Mouse (Mus musculus) forebrain, embryonic 11.5 days (tissue): ENCODE results near the gene Tcf20. TPM values are rescaled to one million over a fixed set of nuclear protein-coding genes. Genes with fewer than 3 reads are reported as not detected.
A peak's percentile ranks its signal among the peaks of the same experiment; 100 is the strongest.

Experiments
- ATAC-seq: fragments of 200-750 bp; cut with Nextera tagmentation; replicated peaks from 2 replicates; pipeline ENCODE4 v1.8.0; 2017; ENCODE audit warnings: moderate TSS enrichment; ENCODE audit not compliant: low FRiP score
- DNase-seq: peaks from one replicate; pipeline ENCODE4 v3.0.0-alpha.2; 2017; ENCODE audit warnings: low spot score
- H3K27ac ChIP-seq: fragments of 300-500 bp; sonication (generic); 2 replicates; pipeline ENCODE4 v1.5.1; 2014; ENCODE audit warnings: low read depth, low read length
- H3K27me3 ChIP-seq: fragments of 300-500 bp; sonication (generic); 2 replicates; pipeline ENCODE4 v1.6.1; 2014; ENCODE audit warnings: mild to moderate bottlenecking, low read length, mixed read lengths; ENCODE audit not compliant: control insufficient read depth, insufficient read depth
- H3K36me3 ChIP-seq: fragments of 300-500 bp; sonication (generic); 2 replicates; pipeline ENCODE4 v1.6.1; 2014; ENCODE audit warnings: mild to moderate bottlenecking, low read length, moderate library complexity, mixed read lengths; ENCODE audit not compliant: control insufficient read depth, insufficient read depth
- H3K4me1 ChIP-seq: fragments of 300-500 bp; sonication (generic); replicated peaks from 2 replicates; pipeline ENCODE4 v1.6.1; 2014; ENCODE audit warnings: low read length, mixed read lengths; ENCODE audit not compliant: control insufficient read depth, insufficient read depth
- H3K4me2 ChIP-seq: fragments of 300-500 bp; sonication (generic); 2 replicates; pipeline ENCODE4 v1.6.1; 2014; ENCODE audit warnings: low read depth, mild to moderate bottlenecking, low read length, moderate library complexity, mixed read lengths; ENCODE audit not compliant: severe bottlenecking
- H3K4me3 ChIP-seq: fragments of 300-500 bp; sonication (generic); 2 replicates; pipeline ENCODE4 v1.5.1; 2014; ENCODE audit warnings: low read depth, low read length
- H3K9ac ChIP-seq: fragments of 300-500 bp; sonication (generic); 2 replicates; pipeline ENCODE4 v1.6.1; 2014; ENCODE audit warnings: low read length
- H3K9me3 ChIP-seq: fragments of 300-500 bp; sonication (generic); 2 replicates; pipeline ENCODE4 v1.6.1; 2016; ENCODE audit warnings: low read length, mixed read lengths; ENCODE audit not compliant: control insufficient read depth
- WGBS: fragments of 180-500 bp; shearing (Covaris S2); extraction: QIAGEN DNeasy Blood & Tissue Kit; methylation state at CpG from one replicate; pipeline ENCODE4 v1.1.7; 2014; 5-methylcytosine and 5-hydroxymethylcytosine counted together
- polyA plus RNA-seq: library from polyadenylated mRNA; unstranded; fragments of >200 nt; fragmentation: Nextera tagmentation; extraction: Ambion mirVana; gene quantifications from 2 replicates; pipeline ENCODE4 v1.2.1, GENCODE M21; 2014

Tcf20 gene
- polyA plus RNA-seq, 1 experiment from 2014 or later: 12.6 TPM

DNA sequence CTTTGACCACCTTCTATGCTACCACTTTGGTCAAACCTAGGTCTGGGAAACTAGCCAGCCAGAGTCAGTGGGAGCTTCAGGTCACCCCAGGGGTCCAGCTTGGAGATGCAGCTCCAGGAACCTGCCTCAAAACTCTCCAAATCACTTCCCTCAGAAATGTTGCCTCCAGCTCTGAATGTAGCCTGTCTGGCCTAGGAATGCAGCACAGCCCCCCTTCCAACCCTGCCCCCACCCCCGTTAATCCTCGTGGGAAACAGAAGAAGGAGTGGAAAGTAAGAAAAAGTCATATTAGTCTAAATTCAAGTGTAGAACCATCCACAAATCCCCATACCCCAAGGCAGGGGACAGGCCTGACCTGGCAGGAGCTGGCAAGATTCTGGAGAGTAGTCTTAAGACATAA, 79.2 kb downstream of the Tcf20 start:
- no peaks in the 10 kb centered on the region for H3K36me3 ChIP-seq
- peaks cover 30% of the 10 kb centered on the region for H3K4me1 ChIP-seq
- DNase-seq: peak; percentile 50

GRCm38 (mm10) chr15:82907306-82907705, 80.4 kb downstream of the Tcf20 start:
- no peak overlapping the region for H3K9ac ChIP-seq
- DNase-seq (no peak), ATAC-seq (no peak)
- H3K36me3 ChIP-seq: no peaks in the 10 kb centered on the region
- WGBS: 80% methylated on average over 5 of the region's 5 CpGs
- H3K9me3 ChIP-seq: no peaks in the 10 kb centered on the region
- peaks cover 36% of the 10 kb centered on the region for H3K4me1 ChIP-seq
- no peak overlapping the region for H3K27ac ChIP-seq
- no peak overlapping the region for H3K4me2 ChIP-seq
- no peak overlapping the region for H3K4me3 ChIP-seq
- peaks cover 33% of the 10 kb centered on the region for H3K27me3 ChIP-seq

More for the DNA sequence above, 79.2 kb downstream of the Tcf20 start:
- H3K9me3 ChIP-seq: no peaks in the 10 kb centered on the region
- no peak overlapping the region for H3K27ac ChIP-seq
- H3K4me3 ChIP-seq: no peak overlapping the region
- H3K4me2 ChIP-seq: no peak overlapping the region
- WGBS: 17% methylated on average over 2 of the region's 2 CpGs
- no peak overlapping the region for H3K9ac ChIP-seq
- peaks cover 34% of the 10 kb centered on the region for H3K27me3 ChIP-seq
- no peak for ATAC-seq

- Histone ChIP-seq H3K4me3 (no peak overlapping the region), H3K36me3 (no peaks in the 10 kb centered on the region), H3K4me1 (peaks cover 37% of the 10 kb centered on the region), H3K9ac (no peak overlapping the region; the same call in 1 of the 2 replicates), H3K27ac (no peak overlapping the region), H3K4me2 (no peak overlapping the region), H3K9me3 (no peaks in the 10 kb centered on the region), H3K27me3 (peaks cover 33% of the 10 kb centered on the region)
- 70% methylated on average over 7 of the region's 7 CpGs for WGBS
- DNase-seq (peak; percentile 53), ATAC-seq (no peak)
Measured at GRCm38 (mm10) chr15:82906574-82907061, 81.1 kb downstream of the Tcf20 start.

- Histone ChIP-seq H3K9ac (no peak overlapping the region), H3K27ac (no peak overlapping the region), H3K4me1 (peaks cover 37% of the 10 kb centered on the region), H3K36me3 (no peaks in the 10 kb centered on the region), H3K9me3 (no peaks in the 10 kb centered on the region), H3K27me3 (peaks cover 34% of the 10 kb centered on the region), H3K4me3 (no peak overlapping the region), H3K4me2 (no peak overlapping the region)
- ATAC-seq: no peak
- WGBS: 62% methylated on average over 8 of the region's 8 CpGs
- DNase-seq: peak; percentile 49
Measured at GRCm38 (mm10) chr15:82905431-82906395, 82.0 kb downstream of the Tcf20 start.

GRCm38 (mm10) chr15:82904526-82904925, 83.1 kb downstream of the Tcf20 start:
- Histone ChIP-seq H3K27me3 (peaks cover 28% of the 10 kb centered on the region), H3K9ac (no peak overlapping the region), H3K4me1 (peaks cover 41% of the 10 kb centered on the region), H3K4me2 (no peak overlapping the region), H3K9me3 (no peaks in the 10 kb centered on the region), H3K4me3 (no peak overlapping the region), H3K27ac (no peak overlapping the region), H3K36me3 (no peaks in the 10 kb centered on the region)
- 6% methylated on average over 7 of the region's 7 CpGs for WGBS
- no peak for ATAC-seq
- DNase-seq: peak; percentile 51

GRCm38 (mm10) chr15:82902521-82902920, 85.2 kb downstream of the Tcf20 start:
- no peaks in the 10 kb centered on the region for H3K36me3 ChIP-seq
- no peak overlapping the region for H3K4me3 ChIP-seq
- no peaks in the 10 kb centered on the region for H3K9me3 ChIP-seq
- no peak for ATAC-seq
- no peak for DNase-seq
- no peak overlapping the region for H3K9ac ChIP-seq
- peaks cover 43% of the 10 kb centered on the region for H3K4me1 ChIP-seq
- H3K27me3 ChIP-seq: peaks cover 16% of the 10 kb centered on the region
- H3K27ac ChIP-seq: no peak overlapping the region
- no peak overlapping the region for H3K4me2 ChIP-seq
- 21% methylated on average over 4 of the region's 4 CpGs for WGBS

GRCm38 (mm10) chr15:82901306-82901705, 86.4 kb downstream of the Tcf20 start:
- DNase-seq (no peak), ATAC-seq (no peak)
- H3K27me3 ChIP-seq: peaks cover 16% of the 10 kb centered on the region
- no peaks in the 10 kb centered on the region for H3K36me3 ChIP-seq
- H3K9ac ChIP-seq: no peak overlapping the region
- 5% methylated on average over 6 of the region's 6 CpGs for WGBS
- no peak overlapping the region for H3K4me3 ChIP-seq
- no peak overlapping the region for H3K27ac ChIP-seq
- peaks cover 40% of the 10 kb centered on the region for H3K4me1 ChIP-seq
- no peak overlapping the region for H3K4me2 ChIP-seq
- H3K9me3 ChIP-seq: no peaks in the 10 kb centered on the region

DNA sequence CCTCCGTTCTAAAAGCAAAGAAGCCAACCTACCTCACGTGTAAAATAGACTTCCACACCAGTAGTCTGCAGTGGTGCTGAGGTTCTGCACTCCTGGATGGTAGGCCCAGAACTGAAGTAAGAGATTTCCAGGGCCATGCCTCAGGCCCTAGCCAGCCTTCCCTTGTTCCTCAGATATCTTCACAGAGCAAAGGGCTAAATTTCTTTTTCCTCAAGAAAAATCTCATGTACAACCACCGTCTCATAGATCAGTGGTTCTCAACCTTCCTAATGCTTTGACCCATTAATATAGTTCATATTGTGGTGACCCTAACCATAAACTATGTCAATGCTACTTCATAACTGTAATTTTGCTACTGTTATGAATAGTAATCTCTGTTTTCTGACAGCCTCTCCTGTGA, 87.3 kb downstream of the Tcf20 start:
- DNase-seq: no peak
- H3K27ac ChIP-seq: no peak overlapping the region
- no peak for ATAC-seq
- H3K9me3 ChIP-seq: no peaks in the 10 kb centered on the region
- H3K27me3 ChIP-seq: peaks cover 10% of the 10 kb centered on the region
- H3K4me3 ChIP-seq: peak overlapping the region; percentile 84
- WGBS: 30% methylated on average over 3 of the region's 3 CpGs
- H3K4me2 ChIP-seq: peak overlapping the region; percentile 92; the same call in 1 of the 2 replicates
- H3K9ac ChIP-seq: no peak overlapping the region
- no peaks in the 10 kb centered on the region for H3K36me3 ChIP-seq
- peaks cover 36% of the 10 kb centered on the region for H3K4me1 ChIP-seq
